Mouse (Mus musculus) myocyte (in vitro differentiated cells): ENCODE data around the gene Mast4.

ENCODE experiments used
- CEBPB ChIP-seq: IDR thresholded peaks from 2 replicates; pipeline ENCODE4 v1.6.1; 2011; ENCODE audit warnings: mild to moderate bottlenecking, moderate library complexity; ENCODE audit not compliant: poor library complexity, insufficient read depth, severe bottlenecking
- MAX ChIP-seq: IDR thresholded peaks from one replicate; pipeline ENCODE4 v1.6.1; 2011; ENCODE audit warnings: low read depth, mild to moderate bottlenecking, control low read depth
- MYOD1 ChIP-seq, 3 experiments: IDR thresholded peaks; one replicate each; pipeline ENCODE4 v1.6.1; 2011; ENCODE audit warnings: control low read depth in 2 of 3, low read depth in 2 of 3, mild to moderate bottlenecking in 2 of 3, moderate library complexity in 1 of 3; ENCODE audit not compliant: insufficient read length in 2 of 3, control insufficient read depth in 1 of 3
- MYOG ChIP-seq, 3 experiments: IDR thresholded peaks; one replicate each; pipeline ENCODE4 v1.6.1; 2011; ENCODE audit warnings: control low read depth in 2 of 3, low read depth in 2 of 3, mild to moderate bottlenecking in 2 of 3; ENCODE audit not compliant: insufficient read length in 2 of 3, control insufficient read depth in 1 of 3, insufficient read depth in 1 of 3
- POLR2A ChIP-seq: IDR thresholded peaks from one replicate; pipeline ENCODE4 v1.6.1; 2011; ENCODE audit warnings: low read depth, mild to moderate bottlenecking, control low read depth, moderate library complexity; ENCODE audit not compliant: insufficient read length
- TCF12 ChIP-seq: IDR thresholded peaks from one replicate; pipeline ENCODE4 v1.6.1; 2011; ENCODE audit warnings: mild to moderate bottlenecking, control low read depth; ENCODE audit not compliant: poor library complexity, insufficient read depth, severe bottlenecking
- USF1 ChIP-seq: IDR thresholded peaks from one replicate; pipeline ENCODE4 v1.6.1; 2011; ENCODE audit warnings: low read depth, mild to moderate bottlenecking, control low read depth, moderate library complexity

GRCm38 (mm10) chr13:103319881-103320280 lies 14.4 kb downstream of the Mast4 start:
- no peak for TF ChIP-seq POLR2A
- no peak for TF ChIP-seq USF1
- TF ChIP-seq MAX, result no peak
- TF ChIP-seq TCF12, result no peak
- TF ChIP-seq CEBPB, result no peak
- TF ChIP-seq MYOG (IDR thresholded peaks at IDR 0.05; ENCODE audit: control insufficient read depth in 1 of 3, insufficient read depth in 1 of 3, insufficient read length in 2 of 3, low read depth in 2 of 3), result peak in 1 of 3 experiments; percentile 49
- peak in 1 of 3 experiments; percentile 56 for TF ChIP-seq MYOD1 (IDR thresholded peaks at IDR 0.05; ENCODE audit: control insufficient read depth in 1 of 3, insufficient read length in 2 of 3, low read depth in 2 of 3)
